Mouse (Mus musculus): ENCODE measurements at regions not wholly inside any gene's neighbourhood (a gene's known extent, or its start where the extent isn't known, plus 50 kb on each side); places are given as distances from the start of the nearest gene placed in this dataset.

GRCm38 (mm10) chr12:54577235-54577634 is 79.1 kb downstream of the Sptssa start:
- no peak for DNase-seq (ENCODE audit: low spot score)

GRCm38 (mm10) chr12:54576821-54577220 is 79.6 kb downstream of the Sptssa start:
- DNase-seq (ENCODE audit: low spot score), result no peak

GRCm38 (mm10) chr12:54572866-54573265 is 83.5 kb downstream of the Sptssa start:
- DNase-seq (ENCODE audit: low spot score), result no peak

- DNase-seq (ENCODE audit: low spot score), result no peak
Measured at GRCm38 (mm10) chr12:54568078-54568931, 88.1 kb downstream of the Sptssa start.

GRCm38 (mm10) chr12:54567426-54567790 is 89.0 kb downstream of the Sptssa start:
- DNase-seq (ENCODE audit: low spot score), result no peak

- DNase-seq (ENCODE audit: low spot score), result no peak
Measured at GRCm38 (mm10) chr12:54566532-54567425, 89.6 kb downstream of the Sptssa start.

- no peak for DNase-seq (ENCODE audit: low spot score)
Measured at GRCm38 (mm10) chr12:54561981-54562380, 94.4 kb downstream of the Sptssa start.

- DNase-seq (ENCODE audit: low spot score), result no peak
Measured at GRCm38 (mm10) chr12:54558106-54558505, 98.3 kb downstream of the Sptssa start.

GRCm38 (mm10) chr12:54549659-54550058 is 106.7 kb downstream of the Sptssa start:
- DNase-seq (ENCODE audit: low spot score), result no peak

GRCm38 (mm10) chr12:54545821-54546608 is 110.4 kb downstream of the Sptssa start:
- peak; percentile 76 for DNase-seq (ENCODE audit: low spot score)

GRCm38 (mm10) chr12:54538320-54538705 is 118.1 kb downstream of the Sptssa start:
- no peak for DNase-seq (ENCODE audit: low spot score)

GRCm38 (mm10) chr12:54537690-54538319 is 118.6 kb downstream of the Sptssa start:
- no peak for DNase-seq (ENCODE audit: low spot score)

GRCm38 (mm10) chr12:54537022-54537421 is 119.4 kb downstream of the Sptssa start:
- DNase-seq (ENCODE audit: low spot score), result no peak

- DNase-seq (ENCODE audit: low spot score), result no peak
Measured at GRCm38 (mm10) chr12:54535556-54536516, 120.5 kb downstream of the Sptssa start.

- DNase-seq (ENCODE audit: low spot score), result no peak
Measured at GRCm38 (mm10) chr12:54534910-54535309, 121.5 kb downstream of the Sptssa start.

GRCm38 (mm10) chr12:54533134-54533533 is 123.2 kb downstream of the Sptssa start:
- DNase-seq (ENCODE audit: low spot score), result no peak

GRCm38 (mm10) chr12:54532062-54532461 is 124.3 kb downstream of the Sptssa start:
- no peak for DNase-seq (ENCODE audit: low spot score)

GRCm38 (mm10) chr12:54528046-54528445 is 128.3 kb downstream of the Sptssa start:
- DNase-seq (ENCODE audit: low spot score), result no peak

GRCm38 (mm10) chr12:54527577-54527976 is 128.8 kb downstream of the Sptssa start:
- no peak for DNase-seq (ENCODE audit: low spot score)

- no peak for DNase-seq (ENCODE audit: low spot score)
Measured at GRCm38 (mm10) chr12:54520406-54520805, 136.0 kb downstream of the Sptssa start.

Data from testis, postnatal 10 days (tissue).